Mouse (Mus musculus): ENCODE results near the gene Tex264. TPM values are rescaled to one million over a fixed set of nuclear protein-coding genes. Genes with fewer than 3 reads are reported as not detected.

Tex264 gene
- polyA plus RNA-seq, 1 experiment from 2014 or later: 67.7 TPM

GRCm38 (mm10) chr9:106659441-106659840 is 26.3 kb downstream of the Tex264 start:
- no peak overlapping the region for H3K27ac ChIP-seq (ENCODE audit: low read length)
- H3K4me1 ChIP-seq (ENCODE audit: insufficient read depth, low read depth, low read length): 0 out of 2 replicates have a peak, but pooled peaks cover 5% of the 10 kb centered on the region
- peaks cover 19% of the 10 kb centered on the region for H3K36me3 ChIP-seq (ENCODE audit: insufficient read depth, low read length)
- no peaks in the 10 kb centered on the region for H3K9me3 ChIP-seq (ENCODE audit: low read length)
- H3K27me3 ChIP-seq (replicated peaks; ENCODE audit: insufficient read depth, low read length): peaks cover 9% of the 10 kb centered on the region
- WGBS: 68% methylated on average over 7 of the region's 7 CpGs
- TF ChIP-seq EP300 (IDR thresholded peaks at IDR 0.05) (no peak), CTCF (IDR thresholded peaks at IDR 0.05) (no peak)
- H3K4me2 ChIP-seq (replicated peaks; ENCODE audit: low read depth, low read length): no peak overlapping the region
- DNase-seq (ENCODE audit: low spot score): no peak
- H3K9ac ChIP-seq (replicated peaks; ENCODE audit: low read depth): no peak overlapping the region
- ATAC-seq: no peak
- H3K4me3 ChIP-seq (ENCODE audit: low read depth, low read length): no peak overlapping the region

DNA sequence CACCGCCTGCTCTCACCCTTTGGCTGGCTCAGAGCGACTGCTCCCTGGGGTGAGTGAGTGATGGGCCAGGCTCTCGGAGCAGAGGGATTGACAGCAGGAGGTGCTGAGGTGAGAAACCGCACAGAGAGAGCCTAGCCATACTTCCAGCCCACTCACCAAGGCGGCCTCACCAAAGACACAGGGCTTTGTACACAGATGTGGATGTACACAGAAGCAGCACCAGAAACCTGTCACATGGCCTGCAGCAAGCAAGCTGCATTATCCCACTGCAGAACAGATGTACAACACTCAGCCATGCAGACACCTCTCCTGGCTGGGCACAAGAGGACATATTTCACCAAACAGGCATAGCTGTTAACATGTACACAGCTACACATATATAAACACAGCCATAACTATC is 28.1 kb downstream of the Tex264 start:
- DNase-seq (ENCODE audit: low spot score) (no peak), ATAC-seq (no peak)
- TF ChIP-seq EP300 (IDR thresholded peaks at IDR 0.05): no peak
- no peak for TF ChIP-seq CTCF (IDR thresholded peaks at IDR 0.05)
- no peak overlapping the region for H3K9ac ChIP-seq (replicated peaks; ENCODE audit: low read depth)
- WGBS: 35% methylated on average over 5 of the region's 5 CpGs
- peaks cover 17% of the 10 kb centered on the region for H3K36me3 ChIP-seq (ENCODE audit: insufficient read depth, low read length)
- H3K27ac ChIP-seq (ENCODE audit: low read length): no peak overlapping the region
- no peaks in the 10 kb centered on the region for H3K9me3 ChIP-seq (ENCODE audit: low read length)
- 0 out of 2 replicates have a peak, but pooled peaks cover 5% of the 10 kb centered on the region for H3K4me1 ChIP-seq (ENCODE audit: insufficient read depth, low read depth, low read length)
- no peak overlapping the region for H3K4me2 ChIP-seq (replicated peaks; ENCODE audit: low read depth, low read length)
- peaks cover 9% of the 10 kb centered on the region for H3K27me3 ChIP-seq (replicated peaks; ENCODE audit: insufficient read depth, low read length)
- H3K4me3 ChIP-seq (ENCODE audit: low read depth, low read length): no peak overlapping the region

GRCm38 (mm10) chr9:106656820-106657219 is 28.9 kb downstream of the Tex264 start:
- Histone ChIP-seq H3K4me3 (ENCODE audit: low read depth, low read length) (no peak overlapping the region), H3K9me3 (ENCODE audit: low read length) (no peaks in the 10 kb centered on the region), H3K9ac (replicated peaks; ENCODE audit: low read depth) (no peak overlapping the region), H3K27me3 (replicated peaks; ENCODE audit: insufficient read depth, low read length) (peaks cover 9% of the 10 kb centered on the region), H3K36me3 (ENCODE audit: insufficient read depth, low read length) (peaks cover 13% of the 10 kb centered on the region), H3K4me2 (replicated peaks; ENCODE audit: low read depth, low read length) (no peak overlapping the region), H3K4me1 (ENCODE audit: insufficient read depth, low read depth, low read length) (0 out of 2 replicates have a peak, but pooled peaks cover 5% of the 10 kb centered on the region), H3K27ac (ENCODE audit: low read length) (no peak overlapping the region)
- 45% methylated on average over 5 of the region's 5 CpGs for WGBS
- TF ChIP-seq CTCF (IDR thresholded peaks at IDR 0.05) (no peak), EP300 (IDR thresholded peaks at IDR 0.05) (no peak)
- DNase-seq (ENCODE audit: low spot score): no peak
- ATAC-seq: no peak

- Histone ChIP-seq H3K36me3 (ENCODE audit: insufficient read depth, low read length) (peaks cover 8% of the 10 kb centered on the region), H3K27ac (ENCODE audit: low read length) (no peak within 1 kb of the TSS), H3K4me3 (ENCODE audit: low read depth, low read length) (no peak within 1 kb of the TSS; the same call in 1 of the 2 replicates), H3K27me3 (replicated peaks; ENCODE audit: insufficient read depth, low read length) (peaks cover 9% of the 10 kb centered on the region), H3K4me2 (replicated peaks; ENCODE audit: low read depth, low read length) (peak within 1 kb of the TSS; percentile 41), H3K9me3 (ENCODE audit: low read length) (no peaks in the 10 kb centered on the region), H3K9ac (replicated peaks; ENCODE audit: low read depth) (no peak within 1 kb of the TSS), H3K4me1 (ENCODE audit: insufficient read depth, low read depth, low read length) (0 out of 2 replicates have a peak, but pooled peaks cover 5% of the 10 kb centered on the region)
- ATAC-seq: peak; percentile 77
- WGBS: 2% methylated on average over 32 of the region's 44 CpGs
- TF ChIP-seq CTCF (IDR thresholded peaks at IDR 0.05) (no peak), EP300 (IDR thresholded peaks at IDR 0.05) (no peak)
- peak; percentile 77 for DNase-seq (ENCODE audit: low spot score)
These were observed 29.6 kb downstream of the Tex264 start, which contains the start of gene Grm2 for GRCm38 (mm10) chr9:106655884-106656720. Grm2 (minus strand) TSS chr9:106656082.

- ATAC-seq (no peak), DNase-seq (ENCODE audit: low spot score) (no peak)
- Histone ChIP-seq H3K9ac (replicated peaks; ENCODE audit: low read depth) (no peak overlapping the region), H3K4me2 (replicated peaks; ENCODE audit: low read depth, low read length) (no peak overlapping the region), H3K9me3 (ENCODE audit: low read length) (no peaks in the 10 kb centered on the region), H3K27ac (ENCODE audit: low read length) (no peak overlapping the region), H3K4me3 (ENCODE audit: low read depth, low read length) (no peak overlapping the region), H3K27me3 (replicated peaks; ENCODE audit: insufficient read depth, low read length) (peaks cover 9% of the 10 kb centered on the region), H3K36me3 (ENCODE audit: insufficient read depth, low read length) (no peaks in the 10 kb centered on the region), H3K4me1 (ENCODE audit: insufficient read depth, low read depth, low read length) (0 out of 2 replicates have a peak, but pooled peaks cover 5% of the 10 kb centered on the region)
- WGBS: 62% methylated on average over 1 of the region's 1 CpGs
- TF ChIP-seq CTCF (IDR thresholded peaks at IDR 0.05) (peak; percentile 47), EP300 (IDR thresholded peaks at IDR 0.05) (no peak)
These were observed 33.0 kb downstream of the Tex264 start for GRCm38 (mm10) chr9:106652720-106653119.

DNA sequence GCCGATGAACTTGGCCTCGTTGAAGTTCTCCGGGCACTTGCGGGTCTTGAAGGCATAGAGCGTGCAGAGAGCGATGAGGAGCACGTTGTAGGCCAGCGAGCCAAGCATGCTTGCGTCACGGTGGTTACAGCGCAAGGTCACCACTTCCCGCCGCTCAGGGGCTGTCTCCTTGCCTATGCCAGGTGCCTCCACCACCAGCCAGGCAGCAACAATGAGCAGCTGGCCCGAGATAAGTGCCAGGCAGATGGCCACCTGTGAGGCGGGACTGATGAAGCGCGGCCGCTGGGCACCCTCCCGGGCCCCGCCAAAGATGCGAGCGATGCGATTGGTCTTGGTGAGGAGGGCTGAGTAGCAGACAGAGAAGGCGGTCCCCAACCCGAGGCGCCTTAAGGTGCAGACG is 38.5 kb downstream of the Tex264 start:
- Histone ChIP-seq H3K4me3 (ENCODE audit: low read depth, low read length) (no peak overlapping the region), H3K9ac (replicated peaks; ENCODE audit: low read depth) (no peak overlapping the region), H3K36me3 (ENCODE audit: insufficient read depth, low read length) (no peaks in the 10 kb centered on the region), H3K4me2 (replicated peaks; ENCODE audit: low read depth, low read length) (no peak overlapping the region), H3K9me3 (ENCODE audit: low read length) (no peaks in the 10 kb centered on the region), H3K27me3 (replicated peaks; ENCODE audit: insufficient read depth, low read length) (no peaks in the 10 kb centered on the region), H3K4me1 (ENCODE audit: insufficient read depth, low read depth, low read length) (no peaks in the 10 kb centered on the region), H3K27ac (ENCODE audit: low read length) (no peak overlapping the region)
- 62% methylated on average over 27 of the region's 27 CpGs for WGBS
- ATAC-seq (no peak), DNase-seq (ENCODE audit: low spot score) (no peak)
- TF ChIP-seq CTCF (IDR thresholded peaks at IDR 0.05) (no peak), EP300 (IDR thresholded peaks at IDR 0.05) (no peak)
